Mouse (Mus musculus) kidney, postnatal 0 days (tissue): Measurements from ENCODE around the gene Fndc7. TPM values are rescaled to one million over a fixed set of nuclear protein-coding genes. Genes with fewer than 3 reads are reported as not detected.

Experiments
- ATAC-seq: fragments of 200-750 bp; cut with Nextera tagmentation; replicated peaks from 2 replicates; pipeline ENCODE4 v1.8.0; 2017; ENCODE audit warnings: low read depth, moderate number of reproducible peaks, moderate TSS enrichment, moderate library complexity; ENCODE audit not compliant: low FRiP score
- DNase-seq: peaks from one replicate; pipeline ENCODE4 v3.0.0-alpha.2; 2016; ENCODE audit warnings: low spot score
- H3K27ac ChIP-seq: fragments of 300-500 bp; sonication (generic); 2 replicates; pipeline ENCODE4 v1.5.1; 2014; ENCODE audit warnings: mild to moderate bottlenecking
- H3K27me3 ChIP-seq: fragments of 300-500 bp; sonication (generic); 2 replicates; pipeline ENCODE4 v1.6.1; 2014; ENCODE audit warnings: low read length, mixed read lengths; ENCODE audit not compliant: insufficient read depth
- H3K36me3 ChIP-seq: fragments of 300-500 bp; sonication (generic); 2 replicates; pipeline ENCODE4 v1.6.1; 2014; ENCODE audit warnings: low read length, mixed read lengths; ENCODE audit not compliant: insufficient read depth
- H3K4me1 ChIP-seq: fragments of 300-500 bp; sonication (generic); replicated peaks from 2 replicates; pipeline ENCODE4 v1.6.1; 2014; ENCODE audit warnings: antibody characterized with exemption, low read length, mixed read lengths; ENCODE audit not compliant: insufficient read depth
- H3K4me2 ChIP-seq: fragments of 300-500 bp; sonication (generic); 2 replicates; pipeline ENCODE4 v1.6.1; 2014; ENCODE audit warnings: mild to moderate bottlenecking, low read length, moderate library complexity, mixed read lengths
- H3K4me3 ChIP-seq: fragments of 300-500 bp; sonication (generic); replicated peaks from 2 replicates; pipeline ENCODE4 v1.5.1; 2014; ENCODE audit warnings: low read depth, low read length
- H3K9ac ChIP-seq: fragments of 300-500 bp; sonication (generic); 2 replicates; pipeline ENCODE4 v1.6.1; 2014; ENCODE audit warnings: low read depth, low read length
- H3K9me3 ChIP-seq: fragments of 300-500 bp; sonication (generic); replicated peaks from 2 replicates; pipeline ENCODE4 v1.6.1; 2016; ENCODE audit warnings: low read length, inconsistent platforms, mixed read lengths
- CTCF ChIP-seq: IDR thresholded peaks from 2 replicates; pipeline ENCODE4 v1.5.1; 2016; ENCODE audit warnings: antibody characterized with exemption, low read depth, mild to moderate bottlenecking, moderate library complexity
- WGBS: fragments of 180-500 bp; shearing (Covaris S2); extraction: QIAGEN DNeasy Blood & Tissue Kit; methylation state at CpG from one replicate; pipeline ENCODE4 v1.1.7; 2014; 5-methylcytosine and 5-hydroxymethylcytosine counted together
- polyA plus RNA-seq: library from polyadenylated mRNA; unstranded; fragments of >200 nt; fragmentation: Nextera tagmentation; extraction: Ambion mirVana; gene quantifications from 2 replicates; pipeline ENCODE4 v1.2.1, GENCODE M21; 2015

The Fndc7 gene
- polyA plus RNA-seq, 1 experiment from 2014 or later: not detected

DNA sequence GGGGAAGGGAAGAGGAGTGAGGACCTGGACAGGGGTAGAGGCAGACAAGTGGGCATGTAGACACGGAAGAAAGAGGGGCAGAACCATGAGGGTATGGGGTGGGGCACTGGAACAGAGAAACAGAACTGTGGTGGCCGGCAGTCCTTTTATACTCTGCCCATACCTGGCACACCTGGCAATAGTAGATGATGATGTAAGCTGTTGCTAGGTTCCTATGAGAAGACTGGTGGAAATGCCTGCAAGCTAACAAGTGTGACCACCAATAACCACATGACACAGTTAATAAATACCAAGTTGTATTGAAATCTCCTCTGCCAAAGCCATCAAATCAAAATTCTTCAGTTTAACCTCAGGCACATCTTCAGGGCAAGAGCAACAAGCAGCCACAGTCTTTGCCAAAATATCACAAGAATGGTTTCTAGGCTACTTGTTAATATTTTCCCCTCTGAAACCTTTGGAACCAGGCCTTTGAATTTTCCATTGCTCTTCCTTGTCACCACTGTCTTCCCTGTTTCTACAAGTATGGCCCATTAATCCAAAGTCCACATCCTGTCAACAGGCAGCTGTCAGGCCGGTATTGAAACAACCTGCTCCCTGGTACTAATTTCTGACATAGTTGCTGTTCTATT lies 30.7 kb upstream of the Fndc7 start:
- H3K4me3 ChIP-seq: no peak overlapping the region
- no peak overlapping the region for H3K27ac ChIP-seq
- no peaks in the 10 kb centered on the region for H3K27me3 ChIP-seq
- no peak for TF ChIP-seq CTCF
- 0 out of 2 replicates have a peak, but pooled peaks have one; percentile 59 for ATAC-seq
- 81% methylated on average over 3 of the region's 3 CpGs for WGBS
- H3K4me1 ChIP-seq: no peaks in the 10 kb centered on the region
- H3K36me3 ChIP-seq: no peaks in the 10 kb centered on the region
- H3K4me2 ChIP-seq: no peak overlapping the region
- H3K9ac ChIP-seq: no peak overlapping the region
- DNase-seq: no peak
- H3K9me3 ChIP-seq: no peaks in the 10 kb centered on the region

DNA sequence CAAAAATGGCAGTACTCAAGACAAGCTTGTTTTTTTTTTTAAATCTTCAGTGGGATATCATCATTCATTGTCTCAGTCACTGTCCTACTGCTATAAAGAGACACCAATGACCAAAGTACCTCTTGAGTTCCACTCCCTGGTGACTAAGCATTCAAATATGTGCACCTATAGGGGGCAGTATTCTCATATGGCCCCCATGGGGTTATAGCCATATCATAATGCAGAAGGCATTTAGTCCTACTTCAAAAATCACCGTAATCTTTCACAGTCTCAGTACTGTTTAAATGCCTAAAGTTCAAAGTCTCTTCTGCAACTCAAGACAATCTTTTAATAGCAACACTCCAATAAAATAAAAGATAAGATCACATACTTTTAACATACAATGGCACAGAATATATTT lies 29.0 kb upstream of the Fndc7 start:
- Histone ChIP-seq H3K27me3 (no peaks in the 10 kb centered on the region), H3K4me2 (no peak overlapping the region), H3K4me1 (no peaks in the 10 kb centered on the region), H3K9ac (no peak overlapping the region), H3K36me3 (no peaks in the 10 kb centered on the region), H3K4me3 (no peak overlapping the region), H3K9me3 (no peaks in the 10 kb centered on the region), H3K27ac (no peak overlapping the region)
- no peak for TF ChIP-seq CTCF
- no peak for ATAC-seq
- no peak for DNase-seq
- WGBS: 92% methylated on average over 1 of the region's 1 CpGs

DNA sequence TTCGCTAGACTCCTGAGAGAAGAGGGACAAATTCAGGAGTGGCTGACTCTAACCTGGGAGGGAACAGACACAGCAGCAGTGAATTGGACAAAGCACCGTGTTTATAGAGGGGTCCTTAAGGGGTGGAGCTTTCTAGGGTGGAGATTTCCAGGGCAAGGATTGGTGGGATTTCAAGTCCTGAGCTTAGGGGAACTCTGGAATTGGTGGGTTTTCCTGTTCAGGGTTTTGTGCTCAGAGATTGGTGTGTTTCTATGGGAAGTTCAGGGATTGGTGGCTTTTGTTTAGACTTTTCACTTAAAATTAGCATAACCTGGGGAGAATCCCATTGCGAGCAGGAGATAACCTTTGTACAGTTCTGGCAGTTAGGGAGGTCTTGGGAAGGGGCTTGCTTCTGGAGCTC lies 28.2 kb upstream of the Fndc7 start:
- ATAC-seq (no peak), DNase-seq (no peak)
- Histone ChIP-seq H3K4me1 (no peaks in the 10 kb centered on the region), H3K27ac (no peak overlapping the region), H3K9me3 (no peaks in the 10 kb centered on the region), H3K4me2 (no peak overlapping the region), H3K27me3 (no peaks in the 10 kb centered on the region), H3K4me3 (no peak overlapping the region), H3K36me3 (no peaks in the 10 kb centered on the region), H3K9ac (no peak overlapping the region)
- TF ChIP-seq CTCF: no peak
- WGBS: 63% methylated on average over 3 of the region's 3 CpGs

DNA sequence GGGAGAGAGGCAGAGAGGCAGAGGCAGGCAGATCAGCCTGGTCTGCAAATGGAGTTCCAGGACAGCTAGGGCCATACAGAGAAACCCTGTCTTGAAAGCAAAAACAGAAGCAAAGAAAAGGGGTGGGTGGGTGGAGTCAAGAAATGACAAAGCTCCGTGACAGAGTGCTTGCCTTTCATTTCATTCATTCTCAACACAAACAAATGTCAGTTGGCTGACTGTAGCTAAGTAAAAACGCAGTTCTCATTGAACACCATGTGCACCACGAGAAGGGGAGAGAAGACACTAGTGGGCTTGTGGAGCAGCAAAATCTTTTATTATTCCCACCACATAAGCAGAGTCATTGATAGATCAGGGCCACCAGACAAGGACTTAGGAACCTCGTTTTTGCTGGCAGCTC lies 27.0 kb upstream of the Fndc7 start:
- no peak overlapping the region for H3K4me2 ChIP-seq
- no peak overlapping the region for H3K9ac ChIP-seq
- H3K36me3 ChIP-seq: no peaks in the 10 kb centered on the region
- WGBS: 54% methylated on average over 4 of the region's 4 CpGs
- H3K4me3 ChIP-seq: no peak overlapping the region
- no peaks in the 10 kb centered on the region for H3K27me3 ChIP-seq
- no peaks in the 10 kb centered on the region for H3K9me3 ChIP-seq
- H3K4me1 ChIP-seq: no peaks in the 10 kb centered on the region
- no peak for DNase-seq
- TF ChIP-seq CTCF: no peak
- ATAC-seq: no peak
- no peak overlapping the region for H3K27ac ChIP-seq

DNA sequence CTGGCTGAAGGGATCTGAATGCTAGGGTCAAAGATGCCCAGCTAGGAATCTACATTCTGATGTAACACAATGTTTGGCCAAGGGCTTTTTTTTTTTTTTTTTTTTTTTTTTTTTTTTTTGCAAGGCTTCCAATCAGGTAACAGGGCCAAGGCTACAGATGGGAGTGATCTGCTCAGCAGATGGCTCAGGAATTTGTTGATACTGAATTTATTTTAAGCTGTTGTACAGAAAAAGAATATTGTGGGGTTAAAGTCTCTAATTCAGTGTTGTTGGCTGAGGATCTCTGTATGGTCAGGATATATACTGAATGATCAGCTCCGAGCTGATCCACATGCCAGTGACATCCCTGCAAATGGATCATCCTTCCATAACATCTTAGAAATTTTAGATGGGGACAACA lies 26.2 kb upstream of the Fndc7 start:
- Histone ChIP-seq H3K4me3 (no peak overlapping the region), H3K27me3 (no peaks in the 10 kb centered on the region), H3K4me2 (no peak overlapping the region), H3K27ac (no peak overlapping the region), H3K9ac (no peak overlapping the region), H3K4me1 (no peaks in the 10 kb centered on the region), H3K36me3 (no peaks in the 10 kb centered on the region), H3K9me3 (no peaks in the 10 kb centered on the region)
- no peak for ATAC-seq
- DNase-seq: no peak
- WGBS: 88% methylated on average over 1 of the region's 1 CpGs
- no peak for TF ChIP-seq CTCF

DNA sequence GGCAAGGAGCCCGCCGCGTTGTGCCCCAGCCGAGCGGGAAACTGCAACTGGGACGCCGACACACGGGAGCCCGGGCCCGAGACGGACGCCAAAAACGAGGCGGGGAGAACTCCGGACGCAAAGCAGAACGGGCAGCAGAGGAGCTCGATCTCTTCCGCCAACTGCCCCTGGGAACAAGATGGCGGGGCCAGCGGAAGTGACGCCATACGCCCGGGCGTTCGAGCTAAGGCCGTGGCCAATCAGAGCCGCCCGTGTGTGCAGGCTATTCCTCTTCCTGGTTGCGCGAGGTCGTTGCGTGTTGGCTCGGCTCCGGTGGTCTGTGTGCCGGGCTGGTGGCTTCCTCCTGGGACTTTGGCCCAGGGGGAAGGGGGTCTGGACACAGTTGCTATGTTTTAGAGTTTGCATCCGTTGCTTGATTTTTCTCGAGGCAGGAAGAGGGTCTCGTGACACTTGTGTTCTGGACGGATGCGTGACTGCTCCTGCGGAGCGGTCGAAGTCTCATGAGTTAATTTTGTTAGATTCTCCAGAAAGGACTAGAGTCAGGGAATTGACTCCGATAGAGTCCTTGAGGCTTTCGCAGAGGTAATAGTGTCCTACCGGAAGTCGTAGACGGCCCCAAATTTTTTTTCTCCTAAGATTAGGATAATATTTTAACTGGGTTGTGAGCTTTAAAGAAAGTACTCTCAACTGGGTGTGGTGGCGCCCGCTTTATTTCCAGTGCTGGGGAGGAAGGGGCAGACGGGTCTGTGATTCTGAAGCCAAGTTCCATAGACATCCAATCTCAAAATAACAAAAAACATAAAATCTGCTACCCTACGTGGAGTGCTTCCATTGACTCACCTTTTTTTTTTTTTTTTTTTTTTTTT lies 22.0 kb upstream of the Fndc7 start, which contains the start of gene Prpf38b:
Gene Prpf38b, minus strand, starts transcription at position 180 of the 866 bp plus-strand sequence.
- Histone ChIP-seq H3K4me2 (peak within 1 kb of the TSS; percentile 79), H3K36me3 (peaks cover 4% of the 10 kb centered on the region; the same call in 1 of the 2 replicates), H3K27me3 (no peaks in the 10 kb centered on the region), H3K4me3 (peak within 1 kb of the TSS; percentile 90), H3K4me1 (peaks cover 5% of the 10 kb centered on the region; the same call in 1 of the 2 replicates), H3K9me3 (no peaks in the 10 kb centered on the region), H3K9ac (peak within 1 kb of the TSS; percentile 91), H3K27ac (peak within 1 kb of the TSS; percentile 98)
- 0 out of 2 replicates have a peak, but pooled peaks have one; percentile 2 for TF ChIP-seq CTCF
- DNase-seq (peak; percentile 98), ATAC-seq (peak; percentile 99)
- WGBS: under 1% methylated on average over 53 of the region's 53 CpGs
